Mouse (Mus musculus) G1E (cell line): Measurements from ENCODE around the gene Rassf8. TPM values are rescaled to one million over a fixed set of nuclear protein-coding genes. Genes with fewer than 3 reads are reported as not detected.

ENCODE experiments used
- ATAC-seq: 2 replicates; pipeline ENCODE4 v1.8.0; 2016; ENCODE audit warnings: mild to moderate bottlenecking; ENCODE audit not compliant: insufficient number of reproducible peaks, poor library complexity, low FRiP score, severe bottlenecking; ENCODE audit errors: extremely low read depth
- DNase-seq: peaks from one replicate; pipeline ENCODE4 v3.0.0; 2012; ENCODE audit warnings: low spot score
- H3K27me3 ChIP-seq: 2 replicates; pipeline ENCODE4 v1.6.1; 2012; ENCODE audit warnings: mild to moderate bottlenecking, low read length, inconsistent platforms; ENCODE audit not compliant: insufficient read depth
- H3K36me3 ChIP-seq: replicated peaks from 2 replicates; pipeline ENCODE3; 2012; ENCODE audit warnings: mild to moderate bottlenecking, inconsistent platforms
- H3K4me1 ChIP-seq: 2 replicates; pipeline ENCODE4 v1.6.1; 2012; ENCODE audit warnings: low read depth, low read length, inconsistent platforms, mixed read lengths; ENCODE audit not compliant: insufficient read depth
- H3K4me3 ChIP-seq: 2 replicates; pipeline ENCODE4 v1.5.1; 2012; ENCODE audit warnings: low read depth, mild to moderate bottlenecking, inconsistent platforms, low read length, moderate library complexity, mixed read lengths
- H3K9me3 ChIP-seq: replicated peaks from 2 replicates; pipeline ENCODE4 v1.6.1; 2012; ENCODE audit warnings: inconsistent platforms
- CTCF ChIP-seq: IDR thresholded peaks from 2 replicates; pipeline ENCODE4 v1.5.1; 2012; ENCODE audit warnings: low read depth, low read length, inconsistent platforms, mixed read lengths
- GATA1 ChIP-seq: IDR thresholded peaks from 2 replicates; pipeline ENCODE4 v1.6.1; 2012; ENCODE audit warnings: borderline replicate concordance, low read length, inconsistent platforms, mixed read lengths
- GATA2 ChIP-seq: IDR thresholded peaks from 2 replicates; pipeline ENCODE4 v1.6.1; 2012; ENCODE audit warnings: low read depth, low read length, inconsistent platforms, borderline replicate concordance
- POLR2AphosphoS5 ChIP-seq: IDR thresholded peaks from 2 replicates; pipeline ENCODE4 v1.6.1; 2012; ENCODE audit warnings: low read depth, low read length, inconsistent platforms; ENCODE audit not compliant: insufficient replicate concordance
- TAL1 ChIP-seq: conservative IDR thresholded peaks from 2 replicates; pipeline ENCODE4 v1.6.1; 2012; ENCODE audit warnings: low read depth, low read length, inconsistent platforms, mixed read lengths
- polyA plus RNA-seq: library from polyadenylated mRNA; stranded (reverse); fragments of >175 nt; gene quantifications from 2 replicates; pipeline ENCODE4 v1.2.3, GENCODE M21; 2012
- total RNA-seq, 2 experiments: library from RNA; stranded (forward) in 1 of 2; stranded (reverse) in 1 of 2; fragments of 200-1000 nt in 1 of 2; fragments of >200 nt in 1 of 2; fragmentation: Nextera tagmentation in 1 of 2; gene quantifications; 2 replicates each; pipeline ENCODE4 v1.2.3; 2014 to 2017

Gene Rassf8
- total and polyA plus RNA-seq, 3 experiments, result 0.16 TPM; not detected in 2

- ATAC-seq (no peak), DNase-seq (no peak)
- H3K9me3 ChIP-seq, result peaks cover 75% of the 10 kb centered on the region
- H3K27me3 ChIP-seq, result no peaks in the 10 kb centered on the region
- H3K4me1 ChIP-seq, result no peaks in the 10 kb centered on the region
- TF ChIP-seq CTCF, result no peak
- no peak for TF ChIP-seq GATA2
- no peak for TF ChIP-seq POLR2AphosphoS5
- TF ChIP-seq TAL1, result no peak
- no peak for TF ChIP-seq GATA1
- H3K4me3 ChIP-seq, result no peak overlapping the region
- H3K36me3 ChIP-seq, result no peaks in the 10 kb centered on the region
These were observed 10.1 kb downstream of the Rassf8 start for GRCm38 (mm10) chr6:145756640-145757005.

- no peaks in the 10 kb centered on the region for H3K27me3 ChIP-seq
- ATAC-seq (no peak), DNase-seq (no peak)
- H3K4me1 ChIP-seq, result no peaks in the 10 kb centered on the region
- no peak overlapping the region for H3K4me3 ChIP-seq
- no peaks in the 10 kb centered on the region for H3K36me3 ChIP-seq
- TF ChIP-seq GATA1 (no peak), GATA2 (no peak)
- H3K9me3 ChIP-seq, result peaks cover 76% of the 10 kb centered on the region
These were observed 10.8 kb downstream of the Rassf8 start for GRCm38 (mm10) chr6:145757346-145757745.

- no peak overlapping the region for H3K4me3 ChIP-seq
- H3K36me3 ChIP-seq, result no peaks in the 10 kb centered on the region
- TF ChIP-seq CTCF (no peak), POLR2AphosphoS5 (no peak), TAL1 (no peak), GATA2 (no peak), GATA1 (no peak)
- DNase-seq (no peak), ATAC-seq (no peak)
- H3K4me1 ChIP-seq, result no peaks in the 10 kb centered on the region
- no peaks in the 10 kb centered on the region for H3K27me3 ChIP-seq
- H3K9me3 ChIP-seq, result peaks cover 76% of the 10 kb centered on the region
These were observed 12.1 kb downstream of the Rassf8 start for GRCm38 (mm10) chr6:145758685-145759084.

- H3K9me3 ChIP-seq, result peaks cover 75% of the 10 kb centered on the region
- no peak for DNase-seq
- no peaks in the 10 kb centered on the region for H3K36me3 ChIP-seq
- ATAC-seq, result no peak
- no peak for TF ChIP-seq POLR2AphosphoS5
- TF ChIP-seq GATA2, result no peak
- no peak for TF ChIP-seq GATA1
- TF ChIP-seq TAL1, result no peak
- no peak for TF ChIP-seq CTCF
- H3K27me3 ChIP-seq, result no peaks in the 10 kb centered on the region
- H3K4me3 ChIP-seq, result no peak overlapping the region
- no peaks in the 10 kb centered on the region for H3K4me1 ChIP-seq
These were observed 12.9 kb downstream of the Rassf8 start for GRCm38 (mm10) chr6:145759432-145759831.

GRCm38 (mm10) chr6:145760246-145761016, 13.9 kb downstream of the Rassf8 start:
- no peaks in the 10 kb centered on the region for H3K4me1 ChIP-seq
- no peak for ATAC-seq

GRCm38 (mm10) chr6:145761151-145761935, 14.8 kb downstream of the Rassf8 start:
- DNase-seq, result no peak
- Histone ChIP-seq H3K4me3 (no peak overlapping the region), H3K36me3 (no peaks in the 10 kb centered on the region), H3K27me3 (no peaks in the 10 kb centered on the region), H3K4me1 (no peaks in the 10 kb centered on the region), H3K9me3 (peaks cover 59% of the 10 kb centered on the region)
- ATAC-seq, result no peak
- TF ChIP-seq POLR2AphosphoS5, result no peak
- no peak for TF ChIP-seq TAL1
- no peak for TF ChIP-seq GATA1
- TF ChIP-seq CTCF, result no peak
- no peak for TF ChIP-seq GATA2

More at GRCm38 (mm10) chr6:145760246-145761016, 13.9 kb downstream of the Rassf8 start:
- H3K9me3 ChIP-seq, result peaks cover 68% of the 10 kb centered on the region
- no peaks in the 10 kb centered on the region for H3K27me3 ChIP-seq
- no peak overlapping the region for H3K4me3 ChIP-seq
- no peak for DNase-seq
- no peaks in the 10 kb centered on the region for H3K36me3 ChIP-seq
- TF ChIP-seq POLR2AphosphoS5 (no peak), GATA1 (no peak), GATA2 (no peak), TAL1 (no peak), CTCF (no peak)
